Mouse (Mus musculus): ENCODE measurements around the gene Tmem119.

Tmem119 gene

GRCm38 (mm10) chr5:113765641-113766526, 34.4 kb downstream of the Tmem119 start:
- DNase-seq (ENCODE audit: low read depth, low spot score): no peak

GRCm38 (mm10) chr5:113764426-113764825, 35.9 kb downstream of the Tmem119 start:
- no peak for DNase-seq (ENCODE audit: low read depth, low spot score)

GRCm38 (mm10) chr5:113761585-113761984, 38.7 kb downstream of the Tmem119 start:
- no peak for DNase-seq (ENCODE audit: low read depth, low spot score)

GRCm38 (mm10) chr5:113755347-113756030, 44.8 kb downstream of the Tmem119 start:
- no peak for DNase-seq (ENCODE audit: low read depth, low spot score)

- DNase-seq (ENCODE audit: low read depth, low spot score): no peak
Measured at GRCm38 (mm10) chr5:113751521-113752157, 48.7 kb downstream of the Tmem119 start.

GRCm38 (mm10) chr5:113748556-113749331, 51.6 kb downstream of the Tmem119 start:
- no peak for DNase-seq (ENCODE audit: low read depth, low spot score)

- DNase-seq (ENCODE audit: low read depth, low spot score): no peak
Measured at GRCm38 (mm10) chr5:113747629-113748028, 52.7 kb downstream of the Tmem119 start.

All from retina, adult 2 months (tissue).